Mouse (Mus musculus) embryo, embryonic 11 days (tissue): ENCODE results near the gene Scap.
"Not testable (repeated sequence)": the region's sequence is repeated elsewhere in the genome, so short reads cannot be mapped to it uniquely, and the experiment has no call there.

ENCODE experiments used
- DNase-seq: peaks from one replicate; pipeline ENCODE4 v3.0.0-alpha.2; 2015

Gene Scap

GRCm38 (mm10) chr9:110333135-110333895 is at the start of gene Scap:
TSS of gene Scap (plus strand) at chr9:110333288.
- peak; percentile 94 for DNase-seq

DNA sequence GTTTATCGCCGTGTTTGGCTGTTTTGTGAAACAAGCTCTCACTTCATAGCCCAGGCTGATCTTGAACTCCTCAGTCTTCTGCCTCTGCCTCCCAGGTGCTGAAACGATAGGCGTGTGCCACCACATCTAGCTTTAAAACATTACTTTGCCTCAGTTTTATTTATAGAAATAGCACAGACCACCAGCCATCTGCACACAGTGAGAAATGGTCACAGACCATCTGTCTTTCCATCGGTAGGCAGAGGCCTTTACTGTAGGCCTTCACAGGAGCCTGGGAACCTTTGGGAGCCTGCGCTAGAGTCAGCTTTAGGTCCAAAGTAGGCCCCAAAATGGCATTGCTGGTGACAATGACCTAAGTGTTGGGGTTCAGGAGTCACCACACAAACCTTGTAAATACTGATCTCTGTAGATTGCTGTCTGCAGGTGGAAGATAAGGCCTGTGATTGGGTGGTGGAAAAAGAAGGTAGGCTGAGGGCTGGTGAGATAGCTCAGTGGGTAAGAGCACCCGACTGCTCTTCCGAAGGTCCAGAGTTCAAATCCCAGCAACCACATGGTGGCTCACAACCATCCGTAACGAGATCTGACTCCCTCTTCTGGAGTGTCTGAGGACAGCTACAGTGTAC is 48.9 kb upstream of the Scap start:
- no peak for DNase-seq

- DNase-seq: no peak
These were observed 45.7 kb upstream of the Scap start for GRCm38 (mm10) chr9:110287321-110287924.

DNA sequence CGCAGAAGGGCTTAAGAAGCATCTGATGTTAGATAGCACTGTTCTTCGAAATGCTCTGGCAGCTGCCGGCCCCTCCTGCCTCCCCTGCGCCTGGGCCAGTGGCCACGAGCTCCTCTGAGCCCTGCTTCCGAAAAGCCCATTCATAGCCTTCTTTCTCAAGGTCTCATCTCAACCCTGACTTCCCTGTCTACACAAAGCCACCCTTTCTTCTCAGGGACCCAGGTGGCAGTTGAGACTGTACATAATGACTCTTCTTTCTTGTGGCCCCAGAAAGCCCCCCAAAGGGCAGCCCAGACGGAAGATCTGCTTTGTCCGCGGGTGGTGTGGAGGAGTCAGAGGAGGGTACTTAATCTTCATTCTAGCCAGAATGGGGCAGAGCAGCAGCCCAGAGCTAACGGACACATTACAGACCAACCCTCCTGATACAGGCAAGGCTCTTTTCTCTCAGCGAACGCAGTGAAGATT is 39.8 kb upstream of the Scap start:
- no peak for DNase-seq

DNA sequence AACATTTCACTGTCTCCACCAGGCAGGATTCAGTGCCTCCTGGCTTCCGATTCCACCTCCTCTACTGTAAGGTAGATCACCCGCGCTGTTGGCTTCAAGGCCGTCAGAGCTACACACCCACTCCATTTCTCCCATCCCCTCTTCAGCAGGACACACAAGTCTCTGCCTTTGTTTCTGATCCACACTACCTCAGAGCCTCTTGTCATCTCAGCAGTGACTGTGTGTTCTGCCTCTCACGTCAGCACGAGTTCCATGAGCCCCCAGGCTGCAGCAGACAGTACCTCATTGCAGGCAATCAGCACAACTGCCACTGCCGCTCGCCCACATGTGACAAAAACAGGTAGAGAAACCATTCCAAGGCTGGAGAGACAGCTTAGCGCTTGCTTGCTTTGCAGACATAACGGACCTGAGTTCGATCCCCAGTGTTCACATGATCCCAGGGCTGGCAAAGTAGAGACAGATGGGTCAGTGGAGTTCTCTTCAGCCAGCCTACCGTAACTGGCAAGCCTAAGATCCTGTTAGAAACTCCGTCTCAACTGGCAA is 39.1 kb upstream of the Scap start:
- no peak for DNase-seq

DNA sequence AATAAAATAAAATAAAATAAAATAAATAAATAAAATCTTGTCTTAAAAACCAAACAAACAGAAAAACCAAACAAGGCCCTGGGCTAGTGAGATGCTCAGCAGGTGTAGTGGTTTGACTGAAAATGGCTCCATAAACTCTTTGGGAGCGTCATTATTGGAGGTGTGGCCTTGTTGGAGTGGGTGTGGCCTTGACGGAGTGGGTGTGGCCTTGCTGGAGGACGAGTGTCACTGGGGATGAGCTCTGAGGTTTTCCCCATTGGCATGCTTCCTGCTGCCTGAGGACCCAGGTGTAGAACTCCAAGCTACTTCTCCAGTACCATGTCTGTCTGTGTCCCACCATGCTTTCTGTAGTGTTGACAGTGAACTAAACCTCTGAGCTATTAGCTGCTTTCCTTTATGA is 38.3 kb upstream of the Scap start:
- no peak for DNase-seq

GRCm38 (mm10) chr9:110296867-110297627 is 36.0 kb upstream of the Scap start:
- DNase-seq: peak; percentile 89

DNA sequence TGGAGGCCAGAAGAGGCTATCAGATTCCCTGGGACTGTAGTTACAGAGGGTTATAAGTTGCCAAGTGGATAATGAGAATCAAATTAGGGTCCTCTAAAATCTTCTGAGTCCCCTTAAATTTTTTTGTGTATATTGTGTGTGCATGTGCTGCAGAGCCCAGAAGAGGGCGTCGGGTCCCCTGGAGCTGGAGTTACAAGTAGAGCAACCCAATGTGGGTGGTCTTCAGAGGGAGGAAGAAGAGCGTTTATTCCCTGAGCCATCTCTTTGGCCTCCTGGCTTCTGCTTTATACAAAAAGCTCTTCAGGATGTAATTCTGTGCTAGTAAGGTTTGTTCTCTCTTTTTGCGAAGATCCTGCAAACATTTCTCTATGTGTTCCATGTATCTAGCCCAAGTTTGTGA is 28.6 kb upstream of the Scap start:
- peak; percentile 78 for DNase-seq

DNA sequence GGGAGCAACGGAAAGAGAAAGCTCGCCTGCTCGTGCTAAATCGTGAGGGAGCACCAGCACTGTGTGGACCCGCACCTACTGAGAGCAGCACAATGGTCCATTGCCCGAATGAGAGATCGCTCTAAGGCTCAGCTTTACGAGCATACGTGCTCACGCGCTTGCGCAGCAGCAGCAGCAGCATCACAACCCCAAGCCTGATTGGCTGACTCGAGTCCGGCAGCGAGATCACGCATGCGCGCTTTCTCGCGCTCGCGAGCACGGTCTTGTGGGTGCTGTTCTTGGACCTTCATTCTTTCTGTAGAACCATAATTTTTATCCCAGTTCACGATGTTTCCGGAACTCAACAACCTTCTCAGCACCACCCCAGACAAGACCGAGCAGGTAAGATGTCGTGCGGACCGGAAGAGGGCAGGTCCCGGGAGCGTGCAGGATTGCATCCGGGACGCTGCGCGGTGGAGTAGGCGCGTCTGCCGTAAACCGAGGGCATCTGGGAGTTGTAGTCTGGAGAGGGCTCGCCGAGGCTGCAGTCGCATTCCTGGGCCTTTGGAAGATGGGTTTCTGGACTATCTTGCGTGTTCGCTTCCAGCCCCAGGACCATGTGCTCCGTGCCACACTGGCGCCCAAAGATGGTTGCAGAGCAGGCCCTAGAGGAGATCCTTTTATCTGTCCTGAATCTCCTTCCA is 28.0 kb upstream of the Scap start, which contains the start of gene Elp6:
Gene Elp6, plus strand, starts transcription at position 205 of the 683 bp plus-strand sequence.
- DNase-seq: peak; percentile 96

DNA sequence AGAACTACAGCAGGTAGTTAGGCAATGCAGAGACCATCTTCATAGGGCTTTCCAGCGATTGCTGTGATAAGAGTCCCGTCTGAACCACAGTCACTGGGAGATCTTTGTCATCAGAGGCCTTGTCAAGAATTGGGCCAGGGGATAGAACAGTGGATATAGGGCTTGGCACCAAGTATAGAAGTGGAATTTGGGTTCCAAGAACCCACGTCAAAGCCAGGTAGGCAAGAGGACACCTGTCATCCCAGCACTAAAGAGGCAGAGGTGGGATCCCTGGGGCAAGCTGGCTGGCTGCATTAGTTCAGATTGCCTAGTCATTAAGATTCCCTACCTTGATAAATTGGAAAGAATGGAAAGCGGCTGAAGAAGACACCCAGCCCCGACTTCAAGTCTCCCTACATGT is 26.7 kb upstream of the Scap start:
- DNase-seq: no peak

- no peak for DNase-seq
These were observed 18.4 kb upstream of the Scap start for GRCm38 (mm10) chr9:110314706-110315105.

DNA sequence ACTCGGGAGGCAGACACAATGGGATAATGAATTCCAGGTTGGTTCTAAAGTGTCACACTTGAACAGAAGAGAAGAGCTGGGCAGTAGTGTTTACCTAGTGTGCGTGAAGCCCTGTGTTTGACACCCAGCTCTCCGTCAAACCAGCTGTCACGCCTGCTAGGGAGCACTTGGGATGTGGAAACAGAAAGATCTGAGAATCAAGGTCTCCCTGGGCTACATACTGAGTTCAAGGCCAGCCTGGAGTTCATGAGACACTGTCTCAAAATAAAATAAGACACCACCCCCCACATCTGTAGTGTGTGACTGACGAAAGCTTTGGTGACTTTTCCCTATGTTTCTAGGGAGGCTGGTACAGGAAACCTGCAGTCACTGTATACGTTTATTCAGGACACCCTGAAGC is 17.7 kb upstream of the Scap start:
- no peak for DNase-seq

DNA sequence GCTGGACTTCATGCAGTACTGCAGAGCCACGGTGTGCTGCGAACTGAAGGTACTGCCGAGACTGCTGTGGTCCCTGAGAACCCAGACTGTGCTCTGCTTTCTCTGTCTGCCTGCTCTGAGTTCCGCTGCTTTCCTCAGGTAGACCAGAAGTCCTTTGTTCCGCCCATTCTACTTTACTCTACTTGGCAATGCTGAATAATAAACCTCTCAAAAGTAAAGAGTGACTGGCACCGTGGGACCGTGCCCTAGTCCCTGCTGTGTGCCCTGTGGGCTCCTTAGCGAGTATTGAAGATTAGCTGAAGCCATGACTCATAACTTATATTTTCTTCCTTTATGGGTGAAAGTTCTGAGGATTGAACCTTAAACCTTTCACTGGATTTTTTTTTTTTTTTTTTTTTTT is 17.2 kb upstream of the Scap start:
- DNase-seq: no peak

DNA sequence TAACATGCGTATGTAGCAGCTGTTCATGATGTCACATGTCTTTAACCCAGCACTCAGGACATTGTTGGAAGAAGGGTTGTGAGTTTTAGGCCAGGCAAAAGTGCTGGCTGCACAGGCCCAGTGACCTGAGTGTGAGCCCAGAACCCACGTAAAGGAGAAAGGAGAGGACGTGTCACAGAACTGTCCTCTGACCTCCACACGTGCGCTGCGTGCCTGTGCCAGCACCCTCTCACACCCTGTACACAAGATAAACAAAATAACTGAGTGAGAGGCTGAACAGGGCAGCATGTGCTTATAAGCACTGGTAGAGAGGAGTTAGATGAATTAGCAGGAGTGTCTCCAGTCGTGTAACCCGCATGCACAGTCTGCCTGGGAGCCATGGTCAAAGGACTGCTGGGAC is 16.6 kb upstream of the Scap start:
- DNase-seq: no peak

GRCm38 (mm10) chr9:110320769-110321168 is 12.3 kb upstream of the Scap start:
- DNase-seq: no peak

DNA sequence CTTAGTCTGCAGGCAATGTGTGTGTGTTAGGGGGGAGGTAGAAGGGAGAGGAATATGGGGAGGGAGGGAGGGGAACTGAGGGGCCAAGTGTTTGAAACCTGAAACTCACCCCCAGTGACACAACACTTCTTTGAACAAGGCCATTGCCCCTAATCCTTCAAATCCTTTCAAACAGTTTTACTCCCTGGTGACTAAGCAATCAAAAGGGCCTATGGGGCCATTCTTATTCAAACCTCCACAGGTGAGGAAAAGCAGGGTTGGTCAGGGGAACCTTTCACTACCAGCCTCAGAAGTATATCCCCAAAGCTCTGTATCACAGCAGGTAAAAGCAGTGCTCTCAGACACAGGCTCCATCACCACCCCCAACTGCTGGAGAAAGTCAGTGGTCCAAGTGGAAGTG is 10.1 kb upstream of the Scap start:
- no peak for DNase-seq

GRCm38 (mm10) chr9:110324181-110324580 is 8.9 kb upstream of the Scap start:
- no peak for DNase-seq

DNA sequence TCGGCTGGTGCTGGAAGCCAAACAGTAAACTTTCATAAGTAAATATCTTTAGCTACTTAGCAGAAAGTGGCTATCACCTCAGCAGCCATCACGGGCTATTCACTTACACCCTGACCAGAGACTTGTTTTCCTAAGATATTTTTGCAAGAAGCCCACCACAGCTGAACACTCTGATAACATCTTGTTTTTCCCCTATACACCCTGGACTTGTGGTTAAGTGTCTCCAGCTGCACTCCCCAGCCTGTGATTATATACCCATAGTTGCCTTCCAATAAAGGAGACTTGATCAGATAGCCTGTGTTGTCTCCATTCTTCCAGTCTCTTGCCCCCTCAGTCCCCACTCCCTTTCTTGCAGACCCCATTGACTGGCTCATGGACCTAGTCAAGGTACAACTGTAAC is 4.9 kb upstream of the Scap start:
- no peak for DNase-seq

GRCm38 (mm10) chr9:110328946-110329630 is 4.0 kb upstream of the Scap start:
- no peak for DNase-seq

- no peak for DNase-seq
These were observed 3.4 kb upstream of the Scap start for GRCm38 (mm10) chr9:110329655-110330054.

DNA sequence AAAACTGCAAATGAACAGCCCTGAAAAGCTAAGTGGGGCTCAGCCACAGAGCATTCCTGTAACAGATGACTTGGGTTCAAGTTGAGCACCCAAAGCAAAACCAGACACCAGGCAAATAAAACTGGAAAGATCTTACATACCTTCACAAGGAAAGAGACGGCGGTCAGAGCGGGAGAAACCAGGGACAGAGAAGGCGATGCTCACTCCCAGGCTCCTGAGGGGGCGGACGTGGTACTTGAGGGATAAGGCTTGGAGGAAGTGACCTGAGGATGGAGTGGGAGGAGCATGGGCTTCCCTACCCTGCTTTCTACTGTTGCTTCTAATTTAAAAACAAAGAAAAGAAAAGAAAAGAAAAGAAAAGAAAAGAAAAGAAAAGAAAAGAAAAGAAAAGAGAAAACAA is 2.7 kb upstream of the Scap start:
- no peak for DNase-seq

DNA sequence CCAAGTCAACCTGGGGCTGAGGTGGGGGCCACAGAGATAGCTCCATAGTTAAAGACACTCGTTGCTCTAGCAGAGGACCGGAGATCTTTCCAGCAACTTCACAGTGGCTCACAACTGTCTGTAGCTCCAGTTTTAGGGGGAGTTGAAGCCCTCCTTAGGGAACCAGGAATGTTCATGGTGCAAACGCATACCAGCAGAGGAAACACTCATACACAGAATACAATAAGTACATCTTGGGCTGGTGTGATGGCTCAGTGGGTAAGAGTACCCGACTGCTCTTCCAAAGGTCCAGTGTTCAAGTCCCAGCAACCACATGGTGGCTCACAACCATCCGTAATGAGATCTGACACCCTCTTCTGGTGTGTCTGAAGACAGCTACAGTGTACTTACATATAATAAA is 2.2 kb upstream of the Scap start:
- DNase-seq: not testable (repeated sequence)
